Mouse (Mus musculus) myocyte (in vitro differentiated cells): Measurements from ENCODE around the gene Sec62.

Experiments
- E2F4 ChIP-seq: IDR thresholded peaks from one replicate; pipeline ENCODE4 v1.6.1; 2011; ENCODE audit warnings: mild to moderate bottlenecking, control low read depth, moderate library complexity; ENCODE audit not compliant: insufficient read depth
- MAX ChIP-seq: IDR thresholded peaks from one replicate; pipeline ENCODE4 v1.6.1; 2011; ENCODE audit warnings: low read depth, mild to moderate bottlenecking, control low read depth
- MYOD1 ChIP-seq, 3 experiments: IDR thresholded peaks; one replicate each; pipeline ENCODE4 v1.6.1; 2011; ENCODE audit warnings: control low read depth in 2 of 3, low read depth in 2 of 3, mild to moderate bottlenecking in 2 of 3, moderate library complexity in 1 of 3; ENCODE audit not compliant: insufficient read length in 2 of 3, control insufficient read depth in 1 of 3
- POLR2A ChIP-seq: IDR thresholded peaks from one replicate; pipeline ENCODE4 v1.6.1; 2011; ENCODE audit warnings: low read depth, mild to moderate bottlenecking, control low read depth, moderate library complexity; ENCODE audit not compliant: insufficient read length
- POLR2AphosphoS2 ChIP-seq: IDR thresholded peaks from one replicate; pipeline ENCODE4 v1.6.1; 2011; ENCODE audit warnings: low read depth, control low read depth; ENCODE audit not compliant: insufficient read length
- TCF12 ChIP-seq: IDR thresholded peaks from one replicate; pipeline ENCODE4 v1.6.1; 2011; ENCODE audit warnings: mild to moderate bottlenecking, control low read depth; ENCODE audit not compliant: poor library complexity, insufficient read depth, severe bottlenecking
- USF1 ChIP-seq: IDR thresholded peaks from one replicate; pipeline ENCODE4 v1.6.1; 2011; ENCODE audit warnings: low read depth, mild to moderate bottlenecking, control low read depth, moderate library complexity

GRCm38 (mm10) chr3:30860705-30861104 lies 68.0 kb downstream of the Sec62 start:
- TF ChIP-seq USF1 (no peak), POLR2AphosphoS2 (no peak), POLR2A (no peak), E2F4 (no peak), MAX (no peak), MYOD1 (IDR thresholded peaks at IDR 0.05; ENCODE audit: control insufficient read depth in 1 of 3, insufficient read length in 2 of 3, low read depth in 2 of 3) (no peak), TCF12 (no peak)
